Mouse (Mus musculus) neural tube, embryonic 15.5 days (tissue): ENCODE results near the gene Kmt5c. TPM values are rescaled to one million over a fixed set of nuclear protein-coding genes. Genes with fewer than 3 reads are reported as not detected.

Experiments used
- ATAC-seq: fragments of 200-750 bp; cut with Nextera tagmentation; 2 replicates; pipeline ENCODE4 v1.8.0; 2017; ENCODE audit warnings: mild to moderate bottlenecking, moderate TSS enrichment, moderate library complexity; ENCODE audit not compliant: low FRiP score
- H3K27ac ChIP-seq: fragments of 300-500 bp; sonication (generic); replicated peaks from 2 replicates; pipeline ENCODE4 v1.5.1; 2015; ENCODE audit warnings: mild to moderate bottlenecking, inconsistent platforms
- H3K27me3 ChIP-seq: fragments of 300-500 bp; sonication (generic); replicated peaks from 2 replicates; pipeline ENCODE4 v1.6.1; 2015; ENCODE audit warnings: inconsistent platforms
- H3K36me3 ChIP-seq: fragments of 300-500 bp; sonication (generic); 2 replicates; pipeline ENCODE4 v1.6.1; 2015; ENCODE audit warnings: inconsistent platforms
- H3K4me1 ChIP-seq: fragments of 300-500 bp; sonication (generic); 2 replicates; pipeline ENCODE4 v1.6.1; 2015; ENCODE audit warnings: inconsistent platforms
- H3K4me2 ChIP-seq: fragments of 300-500 bp; sonication (generic); 2 replicates; pipeline ENCODE4 v1.6.1; 2015; ENCODE audit warnings: inconsistent platforms, mild to moderate bottlenecking, moderate library complexity
- H3K4me3 ChIP-seq: fragments of 300-500 bp; sonication (generic); replicated peaks from 2 replicates; pipeline ENCODE4 v1.5.1; 2015; ENCODE audit warnings: mild to moderate bottlenecking, inconsistent platforms
- H3K9ac ChIP-seq: fragments of 300-500 bp; sonication (generic); replicated peaks from 2 replicates; pipeline ENCODE4 v1.6.1; 2015; ENCODE audit warnings: mild to moderate bottlenecking, inconsistent platforms
- H3K9me3 ChIP-seq: fragments of 300-500 bp; sonication (generic); replicated peaks from 2 replicates; pipeline ENCODE4 v1.6.1; 2016; ENCODE audit warnings: inconsistent platforms
- whole genome bisulfite sequencing: fragments of 180-500 bp; shearing (Covaris S2); methylation state at CpG from one replicate; pipeline ENCODE4 v1.1.7; 2015; ENCODE audit warnings: mixed read lengths; 5-methylcytosine and 5-hydroxymethylcytosine counted together
- polyA plus RNA-seq: library from polyadenylated mRNA; unstranded; fragments of >200 nt; fragmentation: Nextera tagmentation; extraction: Ambion mirVana; gene quantifications from 2 replicates; pipeline ENCODE4 v1.2.1, GENCODE M21; 2015

Gene Kmt5c
- polyA plus RNA-seq, 1 experiment from 2014 or later, result 56.9 TPM

DNA sequence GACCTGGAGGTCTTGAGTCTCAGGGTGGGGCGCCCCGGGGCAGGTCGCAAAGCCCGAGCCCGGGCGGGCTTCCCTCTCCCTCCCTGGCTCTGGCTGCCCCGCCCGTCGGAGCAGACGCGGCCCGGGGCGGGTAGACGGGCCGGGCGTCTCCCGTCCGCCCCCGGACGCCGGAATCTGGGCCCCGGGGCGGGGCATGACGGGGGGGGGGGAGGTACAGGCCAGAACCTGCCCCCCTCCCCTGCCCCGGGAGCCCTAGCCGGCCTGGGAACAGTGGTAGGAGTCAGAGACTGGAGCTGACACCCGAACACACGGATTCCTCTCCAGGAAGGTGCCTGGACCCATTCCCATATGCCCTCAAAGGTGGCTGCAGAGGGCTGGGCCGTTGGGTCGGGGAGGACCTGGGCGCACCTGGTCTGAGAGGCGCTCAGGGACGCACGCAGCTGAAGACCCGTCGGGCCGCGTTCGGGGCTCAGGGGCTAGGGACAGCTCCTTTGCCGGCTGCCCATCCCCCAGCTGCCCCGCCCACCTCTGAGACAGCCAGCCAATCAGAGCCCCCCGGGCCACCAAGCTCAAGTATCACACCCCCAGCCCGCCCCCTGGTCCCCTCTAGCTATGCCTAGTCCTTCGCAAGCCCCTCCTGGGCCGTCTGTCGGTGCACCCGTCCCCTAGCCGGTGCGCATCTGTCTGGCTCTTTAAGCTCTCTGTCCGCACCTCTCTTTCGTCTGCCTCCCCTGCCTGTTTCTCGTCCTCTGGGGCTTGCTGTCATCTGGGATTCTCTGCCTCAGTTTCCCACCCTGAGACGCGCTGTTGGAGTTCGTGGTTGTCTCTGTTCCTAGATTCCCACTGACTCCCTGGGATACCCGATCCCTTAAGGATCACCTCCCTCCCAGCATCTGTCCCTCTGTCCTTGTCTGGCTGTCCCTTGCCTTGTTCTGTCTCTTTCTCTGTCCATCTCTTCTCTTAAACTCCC, 37.2 kb downstream of the Kmt5c start:
- peaks cover 10% of the 10 kb centered on the region for H3K4me1 ChIP-seq
- peak overlapping the region; percentile 33 for H3K9ac ChIP-seq
- H3K4me2 ChIP-seq, result peak overlapping the region; percentile 54
- WGBS, result 2% methylated on average over 52 of the region's 56 CpGs
- H3K27me3 ChIP-seq, result peaks cover 72% of the 10 kb centered on the region
- no peak overlapping the region for H3K27ac ChIP-seq
- H3K4me3 ChIP-seq, result peak overlapping the region; percentile 37
- no peaks in the 10 kb centered on the region for H3K9me3 ChIP-seq
- no peaks in the 10 kb centered on the region for H3K36me3 ChIP-seq
- peak; percentile 79 for ATAC-seq

DNA sequence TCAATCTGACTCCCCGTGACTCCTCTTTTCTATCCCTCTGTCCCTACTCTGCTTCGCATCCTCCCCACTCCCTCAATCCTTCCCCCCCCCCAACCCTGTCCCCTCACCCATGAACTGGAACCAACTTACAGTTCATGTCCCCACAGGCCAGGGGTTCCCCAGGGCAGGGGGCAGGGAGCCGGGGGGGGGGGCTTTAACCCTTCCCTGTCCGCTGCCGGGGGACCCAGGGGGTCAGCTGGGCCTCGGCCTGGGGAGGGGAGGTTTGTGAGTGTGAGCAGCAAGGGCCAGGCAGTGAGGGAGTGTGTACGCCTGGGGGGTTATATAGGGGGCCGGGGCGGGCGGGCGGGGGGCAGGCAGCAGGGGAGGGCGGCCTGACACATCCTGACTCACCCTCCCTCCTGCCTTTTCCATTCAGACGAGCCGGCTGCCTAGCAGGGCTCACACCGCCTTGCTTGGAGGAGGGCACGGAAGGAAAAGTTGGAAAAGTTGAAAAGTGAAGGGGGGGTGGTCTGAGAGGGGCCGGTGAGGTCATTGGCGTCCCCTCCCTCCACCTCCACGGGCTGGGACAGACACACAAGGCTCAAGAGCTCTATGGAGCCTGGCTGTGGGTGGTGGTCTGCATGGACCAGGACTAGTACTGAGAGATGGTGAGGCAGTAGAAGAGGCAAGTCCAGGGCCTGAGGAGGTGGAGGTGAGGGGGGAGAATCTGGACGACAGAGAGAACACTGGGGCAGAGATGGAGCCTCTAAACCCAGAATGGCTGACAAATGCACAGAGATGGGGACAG, 38.1 kb downstream of the Kmt5c start:
- Histone ChIP-seq H3K27ac (no peak overlapping the region), H3K4me2 (no peak overlapping the region), H3K4me3 (no peak overlapping the region), H3K27me3 (peaks cover 72% of the 10 kb centered on the region), H3K4me1 (peaks cover 10% of the 10 kb centered on the region), H3K36me3 (no peaks in the 10 kb centered on the region), H3K9me3 (no peaks in the 10 kb centered on the region), H3K9ac (no peak overlapping the region)
- ATAC-seq, result no peak
- 4% methylated on average over 14 of the region's 20 CpGs for whole genome bisulfite sequencing

DNA sequence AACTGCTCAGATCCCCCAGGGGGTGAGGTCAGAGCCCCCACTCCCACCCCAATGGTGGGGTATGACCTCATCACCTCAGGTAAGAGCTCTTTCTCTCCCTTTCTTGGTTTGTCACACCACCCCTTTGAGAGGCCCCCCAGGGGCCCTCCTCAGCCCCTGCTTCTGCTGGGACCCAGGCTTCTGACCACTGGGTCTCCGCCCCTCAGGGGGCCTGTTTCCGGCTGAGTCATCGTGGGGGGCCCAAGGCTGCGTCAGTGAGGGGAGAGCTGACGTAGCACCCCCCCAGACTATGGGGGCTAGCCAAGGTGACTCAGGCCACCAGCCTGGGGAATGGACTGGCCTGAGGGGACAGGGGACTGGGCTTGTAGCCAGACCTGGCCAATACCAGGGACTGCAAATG, 40.0 kb downstream of the Kmt5c start:
- Histone ChIP-seq H3K4me2 (no peak overlapping the region), H3K9ac (no peak overlapping the region), H3K27ac (no peak overlapping the region), H3K4me3 (no peak overlapping the region), H3K27me3 (peaks cover 64% of the 10 kb centered on the region), H3K4me1 (peaks cover 10% of the 10 kb centered on the region), H3K9me3 (no peaks in the 10 kb centered on the region), H3K36me3 (no peaks in the 10 kb centered on the region)
- ATAC-seq, result no peak
- WGBS, result 44% methylated on average over 5 of the region's 5 CpGs

DNA sequence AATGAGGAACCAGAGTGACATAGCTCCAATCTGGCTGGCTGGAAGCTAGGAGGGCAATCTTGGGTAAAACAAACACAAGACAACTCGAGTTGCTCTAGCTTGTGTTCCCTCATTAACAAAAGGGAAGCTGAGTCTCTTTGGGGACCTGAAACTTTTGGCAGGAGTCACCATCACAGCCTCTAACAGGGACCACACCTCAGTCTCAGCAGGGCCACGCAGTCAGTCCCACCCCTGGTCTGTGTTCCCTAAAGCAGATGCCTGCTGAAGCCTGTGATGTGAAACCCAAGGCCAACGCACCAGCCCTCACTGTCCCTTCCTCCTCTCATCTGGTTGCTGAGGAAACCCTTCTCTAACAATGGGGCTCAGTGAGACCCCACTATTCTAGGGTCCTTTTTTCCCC, 42.2 kb downstream of the Kmt5c start:
- Histone ChIP-seq H3K4me3 (no peak overlapping the region), H3K9me3 (no peaks in the 10 kb centered on the region), H3K27me3 (peaks cover 45% of the 10 kb centered on the region), H3K4me2 (no peak overlapping the region), H3K36me3 (no peaks in the 10 kb centered on the region), H3K9ac (no peak overlapping the region), H3K27ac (no peak overlapping the region), H3K4me1 (peaks cover 5% of the 10 kb centered on the region)
- 53% methylated on average over 3 of the region's 3 CpGs for WGBS
- ATAC-seq, result no peak

DNA sequence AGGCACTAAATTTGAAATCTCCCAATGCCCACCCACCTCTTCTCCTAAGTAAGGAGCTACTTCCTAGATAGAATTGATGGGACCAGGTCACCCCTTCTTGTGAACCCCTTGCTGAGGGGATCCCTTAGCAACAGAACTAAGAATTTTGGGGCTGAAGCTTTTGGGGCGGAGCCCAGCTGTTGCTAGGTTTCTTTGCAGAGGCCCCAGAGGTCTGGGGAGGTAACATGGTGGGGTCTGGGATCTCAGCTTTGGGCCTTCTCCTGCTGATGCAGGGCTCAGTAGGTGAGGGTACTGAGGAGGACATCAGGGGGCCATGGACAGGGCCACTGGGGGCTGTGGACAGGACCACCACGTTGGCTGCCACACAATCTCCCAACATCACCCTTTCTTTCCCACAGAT, 42.8 kb downstream of the Kmt5c start, which contains the start of the genes Il11 and Tmem190:
Il11 (minus strand) TSS at position 101 of the 400 bp plus-strand sequence.
Tmem190 (plus strand) TSS at position 179 of the 400 bp plus-strand sequence.
- Histone ChIP-seq H3K9me3 (no peaks in the 10 kb centered on the region), H3K4me3 (no peak within 1 kb of the TSS), H3K4me2 (no peak within 1 kb of the TSS), H3K27me3 (peaks cover 44% of the 10 kb centered on the region), H3K4me1 (no peaks in the 10 kb centered on the region), H3K27ac (no peak within 1 kb of the TSS), H3K9ac (no peak within 1 kb of the TSS), H3K36me3 (no peaks in the 10 kb centered on the region)
- ATAC-seq, result no peak
- 70% methylated on average over 2 of the region's 2 CpGs for WGBS

DNA sequence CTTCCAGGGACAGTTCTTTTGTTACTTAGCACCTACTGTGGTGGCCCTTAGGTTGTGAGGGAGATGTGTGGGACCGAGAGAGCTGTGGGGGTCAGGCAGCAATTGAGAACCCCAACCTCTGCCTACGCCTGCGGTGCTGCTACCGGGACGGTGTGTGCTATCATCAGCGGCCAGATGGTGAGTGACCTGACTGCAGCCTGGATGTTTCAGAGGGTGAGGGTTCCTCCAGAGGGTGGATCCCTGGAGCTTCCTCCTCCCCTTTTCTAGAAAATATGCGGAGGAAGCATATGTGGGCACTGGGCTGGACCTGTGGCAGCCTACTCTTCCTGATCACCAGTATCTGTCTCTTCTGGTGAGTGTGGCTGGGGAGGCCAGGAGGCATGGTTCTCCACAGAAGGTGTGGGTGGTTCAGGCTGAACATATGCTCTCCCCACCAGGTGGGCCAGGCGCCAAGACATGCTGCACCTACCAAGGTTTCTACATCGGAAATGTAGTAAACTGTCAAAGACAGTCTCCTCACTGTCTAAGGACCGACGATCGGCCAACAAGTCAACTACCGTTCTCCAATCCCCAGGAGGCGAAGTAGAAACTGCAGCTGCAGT, 43.9 kb downstream of the Kmt5c start:
- H3K27me3 ChIP-seq, result peaks cover 34% of the 10 kb centered on the region
- H3K4me3 ChIP-seq, result no peak overlapping the region
- no peak overlapping the region for H3K9ac ChIP-seq
- H3K9me3 ChIP-seq, result no peaks in the 10 kb centered on the region
- WGBS, result 88% methylated on average over 14 of the region's 14 CpGs
- H3K36me3 ChIP-seq, result no peaks in the 10 kb centered on the region
- H3K4me1 ChIP-seq, result peaks cover 6% of the 10 kb centered on the region
- no peak for ATAC-seq
- H3K4me2 ChIP-seq, result no peak overlapping the region
- H3K27ac ChIP-seq, result no peak overlapping the region

DNA sequence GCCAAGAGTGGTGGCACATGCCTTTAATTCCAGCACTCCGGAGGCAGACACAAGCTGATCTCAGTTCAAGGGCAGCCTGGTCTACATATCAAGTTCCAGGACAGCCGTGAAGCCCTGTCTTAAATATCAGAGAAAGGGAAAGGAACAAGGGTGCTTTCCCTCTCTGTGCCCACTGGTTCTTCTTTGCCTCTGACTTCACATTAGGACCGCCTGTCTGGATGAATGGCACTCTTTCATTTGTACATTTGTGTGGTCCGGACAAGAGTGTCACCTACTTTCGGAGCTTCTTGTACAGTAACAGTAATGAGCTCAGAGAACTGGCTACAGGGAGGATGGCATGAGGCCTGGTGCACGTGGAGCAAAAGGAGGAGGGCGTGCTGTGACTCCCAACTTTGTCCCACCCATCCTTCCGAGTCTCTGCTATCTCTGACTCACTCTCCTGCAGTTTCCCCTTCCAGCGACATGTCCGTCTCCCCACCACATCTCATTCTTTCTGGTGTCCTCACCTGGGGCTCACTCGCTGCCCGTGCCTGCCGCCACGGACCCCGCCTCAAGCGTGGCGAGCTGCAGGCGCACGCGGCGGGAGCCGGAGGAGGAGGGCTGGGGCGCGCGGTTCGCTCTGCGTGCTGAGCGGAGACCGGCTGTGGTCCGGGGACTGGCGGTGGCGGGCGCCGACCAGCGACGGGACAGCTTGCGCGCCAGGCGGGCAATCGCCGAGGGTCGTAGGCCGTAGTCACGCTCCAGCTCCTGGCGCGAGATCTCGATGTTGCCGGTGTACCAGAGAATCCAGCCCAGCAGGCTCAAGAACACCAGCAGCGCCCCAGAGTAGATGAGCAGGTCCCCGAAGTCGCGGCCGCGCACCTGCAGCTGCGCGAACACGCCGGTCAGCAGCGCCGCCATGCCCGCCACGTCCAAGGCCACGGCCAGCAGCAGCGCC, 48.9 kb downstream of the Kmt5c start:
- peak overlapping the region; percentile 88 for H3K4me2 ChIP-seq
- H3K27me3 ChIP-seq, result peaks cover 15% of the 10 kb centered on the region; the same call in 1 of the 2 replicates
- peak overlapping the region; percentile 68 for H3K9ac ChIP-seq
- no peaks in the 10 kb centered on the region for H3K9me3 ChIP-seq
- ATAC-seq, result peak; percentile 33
- peaks cover 20% of the 10 kb centered on the region for H3K4me1 ChIP-seq
- peak overlapping the region; percentile 51 for H3K4me3 ChIP-seq
- WGBS, result 2% methylated on average over 64 of the region's 64 CpGs
- H3K27ac ChIP-seq, result peak overlapping the region; percentile 74
- no peaks in the 10 kb centered on the region for H3K36me3 ChIP-seq

DNA sequence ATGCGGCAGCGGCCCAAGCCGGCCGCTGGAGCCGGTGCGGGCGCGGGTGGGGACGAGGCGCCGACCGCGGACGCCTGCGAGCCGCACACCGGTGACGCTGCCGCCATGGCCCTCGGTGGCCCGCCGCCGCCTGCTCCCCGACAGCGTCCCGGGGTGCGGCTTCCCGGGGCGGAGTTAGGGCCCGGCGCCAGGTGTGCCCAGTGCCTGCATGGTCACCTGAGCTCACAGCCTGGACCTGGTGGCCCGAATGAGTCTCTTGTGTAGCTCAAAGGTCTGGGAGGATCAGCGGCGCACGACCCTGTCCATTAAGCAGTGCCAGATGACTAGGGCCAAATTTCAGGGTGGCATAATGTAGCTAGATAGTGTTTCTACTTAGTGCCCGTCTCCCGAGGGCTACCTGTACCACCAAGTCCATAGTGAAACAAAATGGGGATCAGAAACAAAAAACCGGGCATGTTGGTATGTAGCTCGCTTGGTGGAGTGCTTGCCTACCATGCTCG, 49.6 kb downstream of the Kmt5c start, which contains the start of gene Tmem238:
Tmem238 (minus strand) TSS at position 221 of the 500 bp plus-strand sequence.
- ATAC-seq, result no peak
- Histone ChIP-seq H3K4me3 (peak within 1 kb of the TSS; percentile 51), H3K27me3 (peaks cover 15% of the 10 kb centered on the region; the same call in 1 of the 2 replicates), H3K27ac (peak within 1 kb of the TSS; percentile 74), H3K9ac (peak within 1 kb of the TSS; percentile 68), H3K9me3 (no peaks in the 10 kb centered on the region), H3K4me1 (peaks cover 27% of the 10 kb centered on the region), H3K36me3 (peaks cover 4% of the 10 kb centered on the region), H3K4me2 (peak within 1 kb of the TSS; percentile 88)
- 9% methylated on average over 40 of the region's 40 CpGs for WGBS

DNA sequence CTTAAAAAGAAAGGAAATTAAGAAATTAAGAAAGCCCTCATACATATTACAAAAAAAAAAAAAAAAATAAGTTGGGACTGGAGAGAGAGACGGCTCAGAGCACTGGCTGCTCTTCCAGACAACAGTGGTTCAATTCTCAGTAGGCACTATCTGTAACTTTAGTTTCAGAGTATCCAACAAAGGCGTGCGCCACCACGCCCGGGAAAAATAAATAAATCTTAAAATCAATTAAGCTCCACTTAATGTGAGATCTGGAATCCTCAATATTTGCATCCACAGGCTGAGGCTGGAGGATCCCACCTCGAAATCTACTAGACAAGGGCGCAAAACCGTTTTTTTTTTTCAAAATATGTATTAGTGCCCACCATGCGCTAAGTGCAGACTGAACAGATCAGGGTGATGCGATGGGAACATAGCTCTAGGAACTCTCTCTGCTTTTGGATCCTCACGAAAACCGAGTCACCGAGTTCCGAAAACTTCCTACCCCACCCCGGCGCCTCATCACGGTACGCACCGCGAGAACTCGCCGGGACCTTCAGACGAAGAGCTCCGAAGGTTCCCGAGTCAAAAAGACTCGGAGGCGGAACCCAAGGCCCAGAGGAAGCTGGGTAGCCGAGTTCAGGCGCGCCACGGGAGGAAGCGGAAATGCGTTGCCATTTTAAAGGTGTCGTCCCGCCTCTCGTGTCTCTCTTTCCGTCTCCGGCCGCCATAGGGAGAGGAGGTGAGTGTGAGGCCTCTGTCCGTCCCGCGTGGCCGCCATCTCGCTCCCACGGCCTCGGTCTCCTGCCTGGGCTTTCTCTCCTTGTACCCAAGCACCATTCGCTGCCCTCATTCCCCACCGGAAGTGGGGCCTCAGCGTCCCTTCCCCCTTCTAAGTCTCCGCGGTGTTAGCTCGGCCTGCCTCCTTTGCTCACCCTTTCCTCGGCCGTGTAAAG, 52.6 kb downstream of the Kmt5c start, which contains the start of gene Rpl28:
Rpl28 (plus strand) TSS at position 597 of the 935 bp plus-strand sequence.
- Histone ChIP-seq H3K4me3 (peak within 1 kb of the TSS; percentile 88), H3K9me3 (no peaks in the 10 kb centered on the region), H3K9ac (peak within 1 kb of the TSS; percentile 95), H3K4me1 (peaks cover 30% of the 10 kb centered on the region), H3K27me3 (peaks cover 6% of the 10 kb centered on the region; the same call in 1 of the 2 replicates), H3K27ac (peak within 1 kb of the TSS; percentile 90), H3K4me2 (peak within 1 kb of the TSS; percentile 71), H3K36me3 (peaks cover 34% of the 10 kb centered on the region)
- ATAC-seq, result peak; percentile 93
- WGBS, result 1% methylated on average over 54 of the region's 54 CpGs
